Mouse (Mus musculus) heart, embryonic 14.5 days (tissue): ENCODE data around the gene Klra1. TPM values are rescaled to one million over a fixed set of nuclear protein-coding genes. Genes with fewer than 3 reads are reported as not detected.
"Not testable (repeated sequence)": the region's sequence is repeated elsewhere in the genome, so short reads cannot be mapped to it uniquely, and the experiment has no call there.

ENCODE experiments used
- ATAC-seq: fragments of 200-750 bp; cut with Nextera tagmentation; 2 replicates; pipeline ENCODE4 v1.8.0; 2017; ENCODE audit warnings: low read depth, moderate TSS enrichment; ENCODE audit not compliant: insufficient number of reproducible peaks, insufficient read depth, low FRiP score
- H3K27ac ChIP-seq, 2 experiments: fragments of 200-500 bp in 1 of 2; fragments of 300-500 bp in 1 of 2; sonication (generic) in 1 of 2; replicated peaks in 1 of 2; 2 replicates each; pipeline ENCODE4 v1.5.1; 2012 to 2014; ENCODE audit warnings: low read depth in 2 of 2, low read length in 2 of 2, control low read depth in 1 of 2, mild to moderate bottlenecking in 1 of 2, mixed read lengths in 1 of 2; ENCODE audit not compliant: control insufficient read depth in 1 of 2, insufficient read depth in 1 of 2
- H3K27me3 ChIP-seq: fragments of 300-500 bp; sonication (generic); 2 replicates; pipeline ENCODE4 v1.6.1; 2014; ENCODE audit warnings: mild to moderate bottlenecking, low read length, control low read depth; ENCODE audit not compliant: control insufficient read depth, insufficient read depth
- H3K36me3 ChIP-seq: fragments of 300-500 bp; sonication (generic); 2 replicates; pipeline ENCODE4 v1.6.1; 2014; ENCODE audit warnings: mild to moderate bottlenecking, control low read depth, low read length, mixed read lengths; ENCODE audit not compliant: control insufficient read depth, insufficient read depth
- H3K4me1 ChIP-seq, 2 experiments: fragments of 200-500 bp in 1 of 2; fragments of 300-500 bp in 1 of 2; sonication (generic) in 1 of 2; 2 replicates each; pipeline ENCODE4 v1.6.1; 2012 to 2014; ENCODE audit warnings: low read length in 2 of 2, control low read depth in 1 of 2, mixed read lengths in 1 of 2; ENCODE audit not compliant: control insufficient read depth in 2 of 2, insufficient read depth in 2 of 2
- H3K4me2 ChIP-seq: fragments of 300-500 bp; sonication (generic); 2 replicates; pipeline ENCODE4 v1.6.1; 2014; ENCODE audit warnings: mild to moderate bottlenecking, low read length
- H3K4me3 ChIP-seq, 2 experiments: fragments of 200-500 bp in 1 of 2; fragments of 300-500 bp in 1 of 2; sonication (generic) in 1 of 2; 2 replicates each; pipeline ENCODE4 v1.5.1; 2012 to 2014; ENCODE audit warnings: low read length in 2 of 2, mild to moderate bottlenecking in 2 of 2, control low read depth in 1 of 2, low read depth in 1 of 2, moderate library complexity in 1 of 2; ENCODE audit not compliant: control insufficient read depth in 1 of 2, insufficient read depth in 1 of 2
- H3K9ac ChIP-seq: fragments of 300-500 bp; sonication (generic); 2 replicates; pipeline ENCODE4 v1.6.1; 2014; ENCODE audit warnings: mild to moderate bottlenecking, low read length
- H3K9me3 ChIP-seq: fragments of 300-500 bp; sonication (generic); 2 replicates; pipeline ENCODE4 v1.6.1; 2016; ENCODE audit warnings: low read length, control low read depth; ENCODE audit not compliant: control insufficient read depth
- WGBS: fragments of 180-500 bp; shearing (Covaris S2); extraction: QIAGEN DNeasy Blood & Tissue Kit; methylation state at CpG from one replicate; pipeline ENCODE4 v1.1.7; 2014; 5-methylcytosine and 5-hydroxymethylcytosine counted together
- polyA plus RNA-seq: library from polyadenylated mRNA; unstranded; fragments of >200 nt; fragmentation: Nextera tagmentation; extraction: Ambion mirVana; gene quantifications from 2 replicates; pipeline ENCODE4 v1.2.1, GENCODE M21; 2014

Gene Klra1
- not detected in 2 replicates for polyA plus RNA-seq

- Histone ChIP-seq H3K9me3 (peaks cover 4% of the 10 kb centered on the region; the same call in 1 of the 2 replicates), H3K36me3 (no peaks in the 10 kb centered on the region), H3K4me1 (no peaks in the 10 kb centered on the region), H3K4me3 (no peak within 1 kb of the TSS), H3K27ac (no peak within 1 kb of the TSS), H3K4me2 (no peak within 1 kb of the TSS), H3K27me3 (no peaks in the 10 kb centered on the region), H3K9ac (no peak within 1 kb of the TSS)
- no peak for ATAC-seq
- WGBS = 78% methylated on average over 2 of the region's 2 CpGs
Observed at GRCm38 (mm10) chr6:130386750-130387149, at the start of gene Klra1. Gene Klra1 (minus strand): TSS chr6:130386874.

GRCm38 (mm10) chr6:130429511-130429910 is 42.8 kb upstream of the Klra1 start:
- no peak for ATAC-seq
- H3K4me2 ChIP-seq = no peak overlapping the region
- 76% methylated on average over 4 of the region's 4 CpGs for WGBS

GRCm38 (mm10) chr6:130419158-130419557 is 32.5 kb upstream of the Klra1 start:
- H3K9me3 ChIP-seq = peaks cover 20% of the 10 kb centered on the region
- H3K4me3 ChIP-seq = no peak overlapping the region
- no peak overlapping the region for H3K9ac ChIP-seq
- H3K27me3 ChIP-seq = no peaks in the 10 kb centered on the region
- no peaks in the 10 kb centered on the region for H3K36me3 ChIP-seq
- no peak for ATAC-seq
- no peaks in the 10 kb centered on the region for H3K4me1 ChIP-seq
- H3K27ac ChIP-seq = no peak overlapping the region
- 78% methylated on average over 2 of the region's 2 CpGs for WGBS
- no peak overlapping the region for H3K4me2 ChIP-seq

More at GRCm38 (mm10) chr6:130429511-130429910, 42.8 kb upstream of the Klra1 start:
- Histone ChIP-seq H3K4me1 (no peaks in the 10 kb centered on the region), H3K36me3 (no peaks in the 10 kb centered on the region), H3K27me3 (no peaks in the 10 kb centered on the region), H3K27ac (no peak overlapping the region), H3K9ac (no peak overlapping the region), H3K9me3 (0 out of 2 replicates have a peak, but pooled peaks cover 4% of the 10 kb centered on the region), H3K4me3 (no peak overlapping the region)

GRCm38 (mm10) chr6:130404882-130405281 is 18.2 kb upstream of the Klra1 start:
- 58% methylated on average over 1 of the region's 1 CpGs for WGBS

GRCm38 (mm10) chr6:130385803-130386202 is 871 bp downstream of the Klra1 start:
- H3K27ac ChIP-seq = no peak overlapping the region
- peaks cover 4% of the 10 kb centered on the region; the same call in 1 of the 2 replicates for H3K9me3 ChIP-seq
- no peak for ATAC-seq
- H3K4me2 ChIP-seq = no peak overlapping the region
- H3K9ac ChIP-seq = no peak overlapping the region
- H3K27me3 ChIP-seq = no peaks in the 10 kb centered on the region
- H3K36me3 ChIP-seq = no peaks in the 10 kb centered on the region
- 48% methylated on average over 1 of the region's 1 CpGs for WGBS
- H3K4me3 ChIP-seq = no peak overlapping the region
- no peaks in the 10 kb centered on the region for H3K4me1 ChIP-seq

More at GRCm38 (mm10) chr6:130404882-130405281, 18.2 kb upstream of the Klra1 start:
- Histone ChIP-seq H3K9ac (no peak overlapping the region), H3K27me3 (no peaks in the 10 kb centered on the region), H3K4me3 (no peak overlapping the region), H3K27ac (no peak overlapping the region), H3K36me3 (no peaks in the 10 kb centered on the region), H3K4me2 (no peak overlapping the region), H3K9me3 (peaks cover 11% of the 10 kb centered on the region), H3K4me1 (no peaks in the 10 kb centered on the region)
- no peak for ATAC-seq

- 63% methylated on average over 4 of the region's 4 CpGs for WGBS
Observed at GRCm38 (mm10) chr6:130382375-130382774, 4.3 kb downstream of the Klra1 start.

GRCm38 (mm10) chr6:130345381-130345780 is 41.3 kb downstream of the Klra1 start:
- not testable (repeated sequence) for H3K27me3 ChIP-seq, H3K27ac ChIP-seq, H3K4me3 ChIP-seq, H3K9ac ChIP-seq, H3K4me2 ChIP-seq, H3K36me3 ChIP-seq, H3K9me3 ChIP-seq, ATAC-seq, H3K4me1 ChIP-seq
- WGBS = 24% methylated on average over 1 of the region's 1 CpGs

More at GRCm38 (mm10) chr6:130382375-130382774, 4.3 kb downstream of the Klra1 start:
- Histone ChIP-seq H3K4me2 (no peak overlapping the region), H3K9ac (no peak overlapping the region), H3K27ac (no peak overlapping the region), H3K36me3 (no peaks in the 10 kb centered on the region), H3K27me3 (no peaks in the 10 kb centered on the region), H3K4me1 (no peaks in the 10 kb centered on the region), H3K4me3 (no peak overlapping the region), H3K9me3 (0 out of 2 replicates have a peak, but pooled peaks cover 3% of the 10 kb centered on the region)
- no peak for ATAC-seq

GRCm38 (mm10) chr6:130341973-130342372 is 44.7 kb downstream of the Klra1 start:
- WGBS = 59% methylated on average over 2 of the region's 2 CpGs
- H3K4me3 ChIP-seq, ATAC-seq, H3K36me3 ChIP-seq, H3K9ac ChIP-seq, H3K27me3 ChIP-seq, H3K4me2 ChIP-seq, H3K27ac ChIP-seq, H3K4me1 ChIP-seq, H3K9me3 ChIP-seq: not testable (repeated sequence)
